Mouse (Mus musculus) liver, embryonic 13.5 days (tissue): ENCODE measurements at regions not wholly inside any gene's neighbourhood (a gene's known extent, or its start where the extent isn't known, plus 50 kb on each side); places are given as distances from the start of the nearest gene placed in this dataset.

Experiments
- ATAC-seq: fragments of 200-750 bp; cut with Nextera tagmentation; 2 replicates; pipeline ENCODE4 v1.8.0; 2017; ENCODE audit warnings: low read depth, mild to moderate bottlenecking, moderate number of reproducible peaks, moderate library complexity
- DNase-seq: peaks from one replicate; pipeline ENCODE4 v3.0.0; 2022
- H3K27ac ChIP-seq: fragments of 300-500 bp; sonication (generic); 2 replicates; pipeline ENCODE4 v1.5.1; 2015; ENCODE audit warnings: moderate library complexity, mild to moderate bottlenecking, inconsistent platforms
- H3K27me3 ChIP-seq: fragments of 300-500 bp; sonication (generic); 2 replicates; pipeline ENCODE4 v1.6.1; 2015; ENCODE audit warnings: mild to moderate bottlenecking, inconsistent platforms
- H3K36me3 ChIP-seq: fragments of 300-500 bp; sonication (generic); 2 replicates; pipeline ENCODE4 v1.6.1; 2015; ENCODE audit warnings: mild to moderate bottlenecking, inconsistent platforms
- H3K4me1 ChIP-seq: fragments of 300-500 bp; sonication (generic); replicated peaks from 2 replicates; pipeline ENCODE4 v1.6.1; 2015; ENCODE audit warnings: inconsistent platforms
- H3K4me2 ChIP-seq: fragments of 300-500 bp; sonication (generic); 2 replicates; pipeline ENCODE4 v1.6.1; 2015; ENCODE audit warnings: inconsistent platforms, mild to moderate bottlenecking, moderate library complexity
- H3K4me3 ChIP-seq: fragments of 300-500 bp; sonication (generic); replicated peaks from 2 replicates; pipeline ENCODE4 v1.5.1; 2015; ENCODE audit warnings: mild to moderate bottlenecking, inconsistent platforms
- H3K9ac ChIP-seq: fragments of 300-500 bp; sonication (generic); 2 replicates; pipeline ENCODE4 v1.6.1; 2015; ENCODE audit warnings: mild to moderate bottlenecking, inconsistent platforms
- H3K9me3 ChIP-seq: fragments of 300-500 bp; sonication (generic); replicated peaks from 2 replicates; pipeline ENCODE4 v1.6.1; 2016; ENCODE audit warnings: inconsistent platforms
- WGBS: fragments of 180-500 bp; shearing (Covaris S2); methylation state at CpG from one replicate; pipeline ENCODE4 v1.1.7; 2015; ENCODE audit not compliant: insufficient replicate concordance; 5-methylcytosine and 5-hydroxymethylcytosine counted together

- Histone ChIP-seq H3K4me3 (no peak overlapping the region), H3K9ac (no peak overlapping the region), H3K27ac (no peak overlapping the region), H3K4me2 (no peak overlapping the region), H3K36me3 (no peaks in the 10 kb centered on the region), H3K27me3 (no peaks in the 10 kb centered on the region), H3K9me3 (no peaks in the 10 kb centered on the region), H3K4me1 (no peaks in the 10 kb centered on the region)
- ATAC-seq, result no peak
- DNase-seq, result no peak
- 80% methylated on average over 17 of the region's 17 CpGs for WGBS
Measured at GRCm38 (mm10) chr12:106688156-106688740, 678.2 kb downstream of the Vrk1 start.

- Histone ChIP-seq H3K36me3 (no peaks in the 10 kb centered on the region), H3K4me3 (no peak overlapping the region), H3K4me1 (no peaks in the 10 kb centered on the region), H3K9me3 (no peaks in the 10 kb centered on the region; the same call in 1 of the 2 replicates), H3K27ac (no peak overlapping the region), H3K9ac (no peak overlapping the region), H3K27me3 (no peaks in the 10 kb centered on the region), H3K4me2 (no peak overlapping the region)
- WGBS, result 68% methylated on average over 5 of the region's 5 CpGs
- no peak for DNase-seq
- no peak for ATAC-seq
Measured at GRCm38 (mm10) chr12:106702958-106703357, 692.9 kb downstream of the Vrk1 start.

- H3K27ac ChIP-seq, result no peak overlapping the region
- WGBS, result 55% methylated on average over 9 of the region's 9 CpGs
- ATAC-seq (no peak), DNase-seq (no peak)
- no peaks in the 10 kb centered on the region for H3K27me3 ChIP-seq
- no peak overlapping the region for H3K4me3 ChIP-seq
- H3K4me2 ChIP-seq, result no peak overlapping the region
- no peaks in the 10 kb centered on the region for H3K36me3 ChIP-seq
- H3K4me1 ChIP-seq, result no peaks in the 10 kb centered on the region
- H3K9ac ChIP-seq, result no peak overlapping the region
- H3K9me3 ChIP-seq, result peaks cover 20% of the 10 kb centered on the region
Measured at GRCm38 (mm10) chr12:106721271-106722009, 711.4 kb downstream of the Vrk1 start.

- Histone ChIP-seq H3K4me3 (no peak overlapping the region), H3K9ac (no peak overlapping the region), H3K4me1 (no peaks in the 10 kb centered on the region), H3K27me3 (no peaks in the 10 kb centered on the region), H3K4me2 (no peak overlapping the region), H3K36me3 (no peaks in the 10 kb centered on the region), H3K9me3 (peaks cover 15% of the 10 kb centered on the region), H3K27ac (no peak overlapping the region)
- 63% methylated on average over 2 of the region's 2 CpGs for WGBS
- ATAC-seq (no peak), DNase-seq (no peak)
Measured at GRCm38 (mm10) chr12:106722010-106722362, 712.0 kb downstream of the Vrk1 start.

GRCm38 (mm10) chr12:106722761-106723160 lies 712.7 kb downstream of the Vrk1 start:
- H3K36me3 ChIP-seq, result no peaks in the 10 kb centered on the region
- no peaks in the 10 kb centered on the region for H3K4me1 ChIP-seq
- no peak overlapping the region for H3K27ac ChIP-seq
- no peak overlapping the region for H3K9ac ChIP-seq
- DNase-seq, result no peak
- H3K4me3 ChIP-seq, result no peak overlapping the region
- no peaks in the 10 kb centered on the region for H3K27me3 ChIP-seq
- H3K9me3 ChIP-seq, result peaks cover 7% of the 10 kb centered on the region; the same call in 1 of the 2 replicates
- no peak for ATAC-seq
- WGBS, result 71% methylated on average over 4 of the region's 4 CpGs
- no peak overlapping the region for H3K4me2 ChIP-seq

GRCm38 (mm10) chr12:106726920-106727319 lies 716.9 kb downstream of the Vrk1 start:
- no peaks in the 10 kb centered on the region for H3K4me1 ChIP-seq
- H3K27ac ChIP-seq, result no peak overlapping the region
- WGBS, result 81% methylated on average over 8 of the region's 8 CpGs
- DNase-seq (no peak), ATAC-seq (no peak)
- no peak overlapping the region for H3K4me2 ChIP-seq
- H3K9me3 ChIP-seq, result peaks cover 4% of the 10 kb centered on the region; the same call in 1 of the 2 replicates
- no peaks in the 10 kb centered on the region for H3K27me3 ChIP-seq
- H3K4me3 ChIP-seq, result no peak overlapping the region
- H3K9ac ChIP-seq, result no peak overlapping the region
- no peaks in the 10 kb centered on the region for H3K36me3 ChIP-seq

- WGBS, result 71% methylated on average over 3 of the region's 3 CpGs
- Histone ChIP-seq H3K36me3 (no peaks in the 10 kb centered on the region), H3K27ac (no peak overlapping the region), H3K4me3 (no peak overlapping the region), H3K4me1 (no peaks in the 10 kb centered on the region), H3K9me3 (peaks cover 4% of the 10 kb centered on the region; the same call in 1 of the 2 replicates), H3K27me3 (no peaks in the 10 kb centered on the region), H3K9ac (no peak overlapping the region), H3K4me2 (no peak overlapping the region)
- DNase-seq (no peak), ATAC-seq (no peak)
Measured at GRCm38 (mm10) chr12:106727486-106727885, 717.5 kb downstream of the Vrk1 start.

- Histone ChIP-seq H3K27me3 (no peaks in the 10 kb centered on the region), H3K4me2 (no peak overlapping the region), H3K9ac (no peak overlapping the region), H3K36me3 (no peaks in the 10 kb centered on the region), H3K27ac (no peak overlapping the region), H3K4me3 (no peak overlapping the region), H3K9me3 (0 out of 2 replicates have a peak, but pooled peaks cover 4% of the 10 kb centered on the region), H3K4me1 (no peaks in the 10 kb centered on the region)
- 62% methylated on average over 5 of the region's 5 CpGs for WGBS
- DNase-seq, result no peak
- no peak for ATAC-seq
Measured at GRCm38 (mm10) chr12:106729686-106730085, 719.7 kb downstream of the Vrk1 start.

GRCm38 (mm10) chr12:106732108-106732857 lies 722.3 kb downstream of the Vrk1 start:
- 53% methylated on average over 16 of the region's 16 CpGs for WGBS
- no peak for DNase-seq

GRCm38 (mm10) chr12:106748765-106749164 lies 738.7 kb downstream of the Vrk1 start:
- Histone ChIP-seq H3K36me3 (no peaks in the 10 kb centered on the region), H3K9me3 (no peaks in the 10 kb centered on the region), H3K4me1 (no peaks in the 10 kb centered on the region), H3K9ac (no peak overlapping the region), H3K27ac (no peak overlapping the region), H3K4me3 (no peak overlapping the region), H3K4me2 (no peak overlapping the region), H3K27me3 (no peaks in the 10 kb centered on the region)
- 70% methylated on average over 8 of the region's 8 CpGs for WGBS
- no peak for ATAC-seq
- no peak for DNase-seq

More at GRCm38 (mm10) chr12:106732108-106732857, 722.3 kb downstream of the Vrk1 start:
- Histone ChIP-seq H3K36me3 (no peaks in the 10 kb centered on the region), H3K9me3 (no peaks in the 10 kb centered on the region), H3K4me2 (no peak overlapping the region), H3K4me1 (no peaks in the 10 kb centered on the region), H3K27ac (no peak overlapping the region), H3K4me3 (no peak overlapping the region), H3K9ac (no peak overlapping the region), H3K27me3 (no peaks in the 10 kb centered on the region)
- no peak for ATAC-seq

- DNase-seq (no peak), ATAC-seq (no peak)
- H3K27me3 ChIP-seq, result no peaks in the 10 kb centered on the region
- no peak overlapping the region for H3K4me2 ChIP-seq
- no peak overlapping the region for H3K4me3 ChIP-seq
- no peak overlapping the region for H3K27ac ChIP-seq
- no peaks in the 10 kb centered on the region for H3K4me1 ChIP-seq
- H3K36me3 ChIP-seq, result no peaks in the 10 kb centered on the region
- no peak overlapping the region for H3K9ac ChIP-seq
- 54% methylated on average over 7 of the region's 7 CpGs for WGBS
- no peaks in the 10 kb centered on the region for H3K9me3 ChIP-seq
Measured at GRCm38 (mm10) chr12:106763552-106763951, 724.9 kb upstream of the 3110018I06Rik start.
